Mouse (Mus musculus) mouse embryonic stem cell (cell line): Measurements from ENCODE around the gene Clybl.

Experiments used
- in situ Hi-C, 2 experiments: fragments of 300-500 bp; cut with MboI; formaldehyde crosslinking; loops; 1 replicate in 1 of 2; 3 replicates in 1 of 2; pipeline ENCODE4 v1.14.3; 2019 to 2020; ENCODE audit warnings: low sequenced_read_pairs in 2 of 2, low pct_unique_long_range_greater_than_20kb in 1 of 2, mixed read lengths in 1 of 2; ENCODE audit not compliant: unreplicated experiment in 1 of 2

Gene Clybl

GRCm38 (mm10) chr14:122388431-122389031, 207.0 kb downstream of the Clybl start:
- in situ Hi-C loops, result no loop called here

GRCm38 (mm10) chr14:122389684-122390370, 208.3 kb downstream of the Clybl start:
- in situ Hi-C loops, result no loop called here

GRCm38 (mm10) chr14:122390935-122391334, 209.4 kb downstream of the Clybl start:
- in situ Hi-C loops, result no loop called here

DNA sequence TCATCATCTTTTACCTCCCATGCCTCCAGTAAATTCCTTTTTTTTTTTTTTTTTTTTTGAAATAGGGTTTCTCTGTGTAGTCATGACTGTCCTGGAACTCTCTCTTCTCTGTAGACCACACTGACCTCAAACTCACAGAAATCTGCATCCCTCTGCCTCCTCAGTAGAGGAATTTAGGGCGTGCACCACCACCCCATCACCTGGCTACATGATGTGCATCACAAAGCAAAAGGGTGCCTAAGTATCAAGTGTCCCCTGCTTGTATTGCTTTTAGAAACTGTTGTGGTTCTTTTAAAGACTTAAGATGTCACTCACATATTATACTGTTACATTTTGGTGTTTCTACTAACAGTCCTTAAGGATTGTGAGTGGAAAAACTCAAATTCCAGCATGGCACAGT, 211.6 kb downstream of the Clybl start:
- in situ Hi-C loops, result no loop called here

DNA sequence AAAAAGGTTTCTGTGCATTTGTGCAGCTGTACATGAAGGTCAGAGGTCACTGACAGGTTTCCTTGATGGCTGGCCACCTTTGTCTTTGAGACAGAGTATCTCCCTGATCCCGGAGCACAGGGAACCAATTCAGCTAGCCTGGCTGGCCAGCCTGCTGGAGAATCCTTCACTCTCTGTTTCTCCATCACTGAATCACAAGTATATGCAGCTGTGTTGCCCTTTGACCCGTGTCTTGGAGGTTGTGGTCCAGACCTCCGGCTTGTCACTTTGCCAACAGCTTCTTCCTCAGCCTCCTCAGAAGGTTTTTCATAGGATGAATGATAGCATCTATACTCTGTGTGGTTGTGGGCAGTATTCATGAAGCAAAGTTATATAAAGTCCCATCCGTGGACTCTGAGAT, 217.2 kb downstream of the Clybl start:
- in situ Hi-C loops, result no loop called here

DNA sequence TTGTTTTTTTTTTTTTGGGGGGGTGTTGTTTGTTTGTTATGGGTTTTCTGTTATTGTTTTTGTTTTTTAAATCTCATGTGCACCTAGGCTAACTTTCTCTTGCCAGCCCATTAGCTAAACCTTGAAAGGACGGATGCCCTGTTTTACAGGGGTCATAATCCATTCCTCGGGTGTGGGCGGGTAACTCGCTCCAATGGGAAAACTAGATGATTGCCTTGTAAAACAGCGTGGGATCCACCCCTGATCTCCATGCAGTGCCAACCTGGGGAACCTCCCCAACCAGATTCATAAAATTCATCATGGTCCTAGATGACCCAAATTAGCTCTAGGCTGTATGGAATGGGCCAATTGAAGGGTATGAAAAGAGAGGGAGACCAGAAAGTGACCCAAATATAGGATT, 218.4 kb downstream of the Clybl start:
- in situ Hi-C loops, result no loop called here

DNA sequence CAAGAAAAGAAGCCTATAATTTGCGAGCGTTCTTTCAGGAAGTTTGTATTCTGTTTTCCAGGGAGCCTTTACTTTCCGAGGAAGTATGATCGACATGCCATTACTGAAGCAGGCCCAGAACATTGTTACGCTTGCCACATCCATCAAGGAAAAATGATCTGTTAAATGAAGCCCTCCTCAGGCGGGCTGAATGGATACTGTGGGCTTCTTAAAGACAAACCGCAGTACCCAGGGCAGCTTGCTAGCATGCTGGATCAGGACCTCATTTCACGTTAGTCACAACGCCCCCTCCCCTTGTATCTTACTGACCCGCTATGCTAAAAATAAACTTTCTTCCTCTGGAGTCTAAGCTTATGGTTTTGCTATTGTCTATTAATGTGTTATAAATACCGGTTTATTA, 220.4 kb downstream of the Clybl start:
- in situ Hi-C loops, result no loop called here

DNA sequence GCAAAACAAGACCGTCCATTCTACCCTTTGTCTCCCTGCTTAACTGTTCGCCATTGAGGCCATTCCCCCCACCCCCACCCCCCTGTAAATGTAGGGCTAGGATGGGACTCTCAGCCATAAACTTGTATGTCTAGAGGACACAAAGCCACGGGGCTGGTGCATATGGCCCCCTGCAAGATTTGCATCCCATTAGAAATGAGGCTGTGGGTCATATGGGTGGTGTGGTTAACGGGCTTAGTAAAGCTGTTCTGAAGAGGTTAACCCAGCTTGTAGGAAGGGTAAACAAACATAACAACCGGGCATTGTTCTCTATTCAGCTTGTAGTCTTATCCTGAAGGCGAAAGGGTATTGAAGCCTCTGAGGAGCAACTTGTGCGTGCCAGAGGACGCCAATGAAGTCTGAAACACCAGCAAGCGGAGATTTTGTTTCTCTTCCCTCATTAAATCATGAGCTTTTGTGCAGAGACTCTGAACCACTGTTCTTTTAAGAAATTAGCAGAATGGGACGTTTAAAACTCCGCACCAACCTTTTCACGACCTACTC, 221.3 kb downstream of the Clybl start:
- in situ Hi-C loops, result no loop called here

DNA sequence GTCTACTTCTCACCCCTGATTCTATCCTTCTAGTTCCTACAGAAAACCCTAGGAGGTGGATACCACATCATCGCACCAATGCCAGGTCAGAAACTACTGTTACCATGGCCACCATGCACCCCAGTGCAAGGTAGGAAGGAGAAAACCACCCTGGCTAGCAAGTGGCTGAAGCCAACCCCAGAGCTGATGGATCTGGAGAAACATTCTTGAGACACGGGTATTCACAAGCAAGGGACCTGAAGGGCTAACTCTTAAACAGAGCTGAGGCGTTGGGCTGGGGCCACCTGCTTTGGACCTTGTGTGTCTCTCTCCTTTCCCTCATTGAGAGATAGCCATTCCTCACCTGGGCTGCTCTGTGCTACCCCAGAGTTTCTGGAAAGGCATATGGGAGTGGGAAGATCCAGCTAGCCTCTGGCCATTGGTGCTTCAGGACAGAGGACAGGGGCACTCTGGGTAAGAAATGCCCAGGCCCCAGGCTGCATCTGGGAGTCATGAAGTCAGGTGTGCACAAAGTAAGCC, 222.0 kb downstream of the Clybl start:
- in situ Hi-C loops, result no loop called here

GRCm38 (mm10) chr14:122404596-122405154, 223.2 kb downstream of the Clybl start:
- in situ Hi-C loops, result no loop called here

GRCm38 (mm10) chr14:122405236-122405635, 223.7 kb downstream of the Clybl start:
- in situ Hi-C loops, result no loop called here

- in situ Hi-C loops, result no loop called here
These were observed 224.5 kb downstream of the Clybl start for GRCm38 (mm10) chr14:122405897-122406540.

- in situ Hi-C loops, result no loop called here
These were observed 225.2 kb downstream of the Clybl start for GRCm38 (mm10) chr14:122406541-122407219.

- in situ Hi-C loops, result no loop called here
These were observed 231.5 kb downstream of the Clybl start for GRCm38 (mm10) chr14:122412841-122413541.

DNA sequence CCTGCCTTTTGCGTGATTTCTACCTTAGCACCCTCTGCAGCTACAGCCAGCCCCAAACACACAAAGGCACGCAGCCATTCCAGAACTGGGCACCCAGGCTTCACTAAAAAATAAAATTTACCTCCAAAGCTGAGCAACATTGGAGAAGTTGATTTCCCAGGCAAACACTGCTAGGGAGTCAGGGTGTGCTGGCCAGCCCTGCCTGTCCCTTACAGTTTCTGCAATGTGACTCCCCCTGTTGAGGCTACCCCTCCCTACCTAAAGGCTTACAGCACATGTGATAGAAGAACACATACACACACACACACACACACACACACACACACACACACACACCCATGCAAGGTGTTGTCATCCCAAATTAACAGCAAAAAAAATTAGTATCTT, 232.0 kb downstream of the Clybl start:
- in situ Hi-C loops, result no loop called here

DNA sequence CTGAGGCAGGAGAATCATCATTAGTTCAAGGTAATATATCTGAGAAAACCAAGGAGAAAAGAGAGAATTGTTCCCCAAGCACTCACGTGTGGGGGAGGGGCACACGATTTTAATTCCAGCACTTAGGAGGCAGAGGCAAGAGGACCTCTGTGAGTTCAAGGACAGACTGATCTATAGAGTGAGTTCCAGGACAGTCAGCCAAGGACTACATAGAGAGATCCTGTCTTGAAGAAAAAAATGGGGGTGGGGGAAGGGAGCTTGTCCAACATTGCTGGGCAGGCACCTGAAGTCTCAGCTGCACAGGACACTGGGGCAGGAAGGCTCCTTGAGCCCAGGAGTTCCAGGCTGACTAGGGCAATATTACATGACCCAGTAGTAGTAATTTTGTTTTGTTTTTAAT, 233.3 kb downstream of the Clybl start:
- in situ Hi-C loops, result no loop called here

- in situ Hi-C loops, result no loop called here
These were observed 234.8 kb downstream of the Clybl start for GRCm38 (mm10) chr14:122416166-122416771.

DNA sequence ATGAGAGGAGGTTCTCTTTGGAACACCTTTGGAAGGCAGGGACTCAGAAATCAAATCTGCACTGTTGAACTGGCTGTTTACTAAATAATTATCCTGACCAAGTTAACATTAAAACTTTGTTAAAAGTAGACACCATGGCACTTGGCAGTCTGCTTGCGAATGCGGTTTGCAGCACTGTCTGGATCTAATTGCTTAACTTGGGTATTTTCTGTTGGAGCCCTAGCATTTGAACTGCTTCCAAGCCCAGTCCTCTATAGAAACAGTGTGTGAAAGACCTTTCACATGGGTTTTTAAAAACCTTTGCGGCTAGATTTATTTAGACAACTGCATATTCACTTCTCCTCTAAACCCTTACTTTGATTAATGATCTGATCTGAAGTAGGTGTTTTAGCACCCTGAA, 242.9 kb downstream of the Clybl start:
- in situ Hi-C loops, result no loop called here
